Mouse (Mus musculus): ENCODE measurements around the gene Ttc28.

DNA sequence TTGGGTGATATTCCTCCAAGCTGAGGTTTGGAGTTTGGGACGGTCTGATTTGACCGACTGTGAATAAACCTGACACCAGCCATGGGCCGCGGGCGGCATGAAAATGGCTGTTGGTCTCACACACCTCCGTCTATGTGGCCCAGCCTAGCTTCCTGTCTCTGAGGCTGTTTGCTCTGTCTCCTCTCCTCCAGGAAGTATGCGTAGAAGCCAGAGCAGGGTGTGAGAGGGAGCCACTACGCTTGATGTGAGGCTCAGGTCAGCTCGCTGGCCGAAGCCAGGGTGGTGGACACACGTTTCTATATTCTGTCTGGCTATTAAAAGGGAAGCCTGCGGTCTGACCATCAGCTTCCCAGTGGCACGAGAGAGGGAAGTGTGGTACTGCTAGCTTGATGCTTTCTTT is 296.8 kb downstream of the Ttc28 start:
- no peak for TF ChIP-seq POLR2A (IDR thresholded peaks at IDR 0.05; ENCODE audit: low read depth, low read length)
- no peak for TF ChIP-seq CTCF (IDR thresholded peaks at IDR 0.05; ENCODE audit: extremely low read depth, insufficient read depth, insufficient read length, insufficient replicate concordance)

Data from spleen, adult 2 months (tissue).